Mouse (Mus musculus) liver, embryonic 14.5 days (tissue): ENCODE results near the gene Gtdc1.

ENCODE experiments used
- CTCF ChIP-seq: IDR thresholded peaks from 2 replicates; pipeline ENCODE4 v1.5.1; 2016; ENCODE audit warnings: antibody characterized with exemption, low read depth, control low read depth
- EP300 ChIP-seq: IDR thresholded peaks from 2 replicates; pipeline ENCODE4 v1.6.1; 2016; ENCODE audit warnings: antibody characterized with exemption, low read depth

GRCm38 (mm10) chr2:44556861-44557592 is 370.4 kb downstream of the Gtdc1 start:
- TF ChIP-seq CTCF (no peak), EP300 (no peak)
